8 mouse cellular contexts compared by ENCODE assay signal in genomic region chr4:86124374-86124773, GRCm38 (mm10).
DNase-seq lines count a peak whose midpoint lies in the region; ATAC-seq and TF ChIP-seq lines count a peak whose summit lies in the region.

No protein-coding gene starts in this region.

- no peaks in the 10 kb centered on the region for H3K36me3 ChIP-seq in forebrain, embryonic 14.5 days (ENCODE audit: control insufficient read depth, insufficient read depth, low read length)
- H3K36me3 ChIP-seq in forebrain, embryonic 10.5 days (replicated peaks) = no peaks in the 10 kb centered on the region
- H3K36me3 ChIP-seq in stomach, embryonic 15.5 days = no peaks in the 10 kb centered on the region
- H3K36me3 ChIP-seq in stomach, postnatal 0 days (ENCODE audit: control insufficient read depth, insufficient read depth, low read length) = no peaks in the 10 kb centered on the region
- no peaks in the 10 kb centered on the region for H3K36me3 ChIP-seq in intestine, embryonic 15.5 days
- H3K36me3 ChIP-seq in heart, adult 2 months (ENCODE audit: control insufficient read depth, insufficient read depth, low read length) = no peaks in the 10 kb centered on the region

- no peak overlapping the region for H3K4me2 ChIP-seq in forebrain, embryonic 14.5 days (ENCODE audit: low read length)
- no peak overlapping the region for H3K4me2 ChIP-seq in stomach, embryonic 15.5 days
- H3K4me2 ChIP-seq in stomach, postnatal 0 days (replicated peaks; ENCODE audit: low read depth) = no peak overlapping the region
- H3K4me2 ChIP-seq in intestine, embryonic 15.5 days (replicated peaks) = no peak overlapping the region

- no peak overlapping the region for H3K9ac ChIP-seq in forebrain, embryonic 14.5 days (ENCODE audit: low read length)
- H3K9ac ChIP-seq in stomach, embryonic 15.5 days = no peak overlapping the region
- H3K9ac ChIP-seq in stomach, postnatal 0 days (ENCODE audit: low read length) = no peak overlapping the region
- H3K9ac ChIP-seq in intestine, embryonic 15.5 days = no peak overlapping the region
- H3K9ac ChIP-seq in heart, adult 2 months (ENCODE audit: low read depth, low read length) = no peak overlapping the region

- TF ChIP-seq CTCF in stomach, postnatal 0 days (IDR thresholded peaks at IDR 0.05; ENCODE audit: low read depth) = no peak
- TF ChIP-seq CTCF in heart, adult 2 months (IDR thresholded peaks at IDR 0.05) = no peak

- H3K27ac ChIP-seq in forebrain, embryonic 14.5 days (ENCODE audit: low read depth, low read length) = no peak overlapping the region
- no peak overlapping the region for H3K27ac ChIP-seq in forebrain, embryonic 10.5 days
- H3K27ac ChIP-seq in stomach, embryonic 15.5 days = 0 out of 2 replicates have a peak overlapping the region, but pooled peaks have one; percentile 27
- H3K27ac ChIP-seq in stomach, postnatal 0 days (replicated peaks) = no peak overlapping the region
- no peak overlapping the region for H3K27ac ChIP-seq in intestine, embryonic 15.5 days
- no peak overlapping the region for H3K27ac ChIP-seq in heart, adult 2 months

- intact Hi-C loops in left cerebral cortex, postnatal 4 days (cut with DNase I) = no loop called here
- intact Hi-C loops in heart, adult 2 months (cut with DNase I) = no loop called here

- H3K79me2 ChIP-seq in heart, adult 2 months (replicated peaks; ENCODE audit: control insufficient read depth, insufficient read depth, low read length) = no peaks in the 10 kb centered on the region

- H3K9me3 ChIP-seq in forebrain, embryonic 14.5 days (replicated peaks; ENCODE audit: control insufficient read depth, low read length) = no peaks in the 10 kb centered on the region
- H3K9me3 ChIP-seq in forebrain, embryonic 10.5 days = no peaks in the 10 kb centered on the region
- no peaks in the 10 kb centered on the region for H3K9me3 ChIP-seq in stomach, embryonic 15.5 days
- H3K9me3 ChIP-seq in stomach, postnatal 0 days (ENCODE audit: control insufficient read depth, low read length) = no peaks in the 10 kb centered on the region
- H3K9me3 ChIP-seq in intestine, embryonic 15.5 days = no peaks in the 10 kb centered on the region

- peaks cover 3% of the 10 kb centered on the region; the same call in 1 of the 2 replicates for H3K4me1 ChIP-seq in forebrain, embryonic 14.5 days (ENCODE audit: control insufficient read depth, insufficient read depth, low read length)
- no peaks in the 10 kb centered on the region for H3K4me1 ChIP-seq in forebrain, embryonic 10.5 days
- peaks cover 4% of the 10 kb centered on the region; the same call in 1 of the 2 replicates for H3K4me1 ChIP-seq in stomach, embryonic 15.5 days
- no peaks in the 10 kb centered on the region for H3K4me1 ChIP-seq in stomach, postnatal 0 days (replicated peaks; ENCODE audit: control insufficient read depth, insufficient read depth)
- H3K4me1 ChIP-seq in intestine, embryonic 15.5 days (replicated peaks) = peaks cover 2% of the 10 kb centered on the region; the same call in 1 of the 2 replicates
- no peaks in the 10 kb centered on the region for H3K4me1 ChIP-seq in heart, adult 2 months (ENCODE audit: control insufficient read depth, insufficient read depth, low read length)

- peak; percentile 88 for DNase-seq in forebrain, embryonic 14.5 days (ENCODE audit: low spot score)
- DNase-seq in forebrain, embryonic 10.5 days (ENCODE audit: extremely low spot score, low spot score) = no peak
- DNase-seq in stomach, postnatal 0 days (ENCODE audit: low spot score) = no peak
- DNase-seq in left cerebral cortex, postnatal 4 days = peak; percentile 97
- DNase-seq in thymus, adult 18-20 months = no peak
- DNase-seq in heart, adult 2 months = no peak

- 58% methylated on average over 3 of the region's 3 CpGs for WGBS in forebrain, embryonic 14.5 days
- 69% methylated on average over 3 of the region's 3 CpGs for WGBS in forebrain, embryonic 10.5 days
- WGBS in stomach, embryonic 15.5 days = 36% methylated on average over 3 of the region's 3 CpGs
- WGBS in stomach, postnatal 0 days = 33% methylated on average over 3 of the region's 3 CpGs
- WGBS in intestine, embryonic 15.5 days = 42% methylated on average over 3 of the region's 3 CpGs
- WGBS in heart, adult 2 months = 48% methylated on average over 3 of the region's 3 CpGs

- peak; percentile 67; the same call in 1 of the 2 replicates for ATAC-seq in forebrain, embryonic 14.5 days
- no peak for ATAC-seq in stomach, embryonic 15.5 days (ENCODE audit: insufficient read depth, low FRiP score, low read depth)
- ATAC-seq in stomach, postnatal 0 days (ENCODE audit: low FRiP score, low TSS enrichment) = no peak
- ATAC-seq in intestine, embryonic 15.5 days = peak; percentile 31; the same call in 1 of the 2 replicates

- H3K27me3 ChIP-seq in forebrain, embryonic 14.5 days (replicated peaks; ENCODE audit: control insufficient read depth, insufficient read depth, low read length) = no peaks in the 10 kb centered on the region
- H3K27me3 ChIP-seq in forebrain, embryonic 10.5 days (ENCODE audit: poor library complexity, severe bottlenecking) = no peaks in the 10 kb centered on the region
- no peaks in the 10 kb centered on the region for H3K27me3 ChIP-seq in stomach, embryonic 15.5 days (replicated peaks)
- no peaks in the 10 kb centered on the region for H3K27me3 ChIP-seq in stomach, postnatal 0 days (ENCODE audit: control insufficient read depth, insufficient read depth, low read length)
- no peaks in the 10 kb centered on the region for H3K27me3 ChIP-seq in intestine, embryonic 15.5 days (replicated peaks)
- no peaks in the 10 kb centered on the region for H3K27me3 ChIP-seq in heart, adult 2 months (ENCODE audit: control insufficient read depth, insufficient read depth, low read length)

- no peak for TF ChIP-seq EP300 in stomach, postnatal 0 days (optimal IDR thresholded peaks at IDR 0.05)
- no peak for TF ChIP-seq EP300 in heart, adult 2 months (IDR thresholded peaks at IDR 0.05; ENCODE audit: insufficient read depth, low read depth, low read length)

- H3K4me3 ChIP-seq in forebrain, embryonic 14.5 days (ENCODE audit: low read depth, low read length) = no peak overlapping the region
- no peak overlapping the region for H3K4me3 ChIP-seq in forebrain, embryonic 10.5 days
- H3K4me3 ChIP-seq in stomach, embryonic 15.5 days (replicated peaks) = no peak overlapping the region
- no peak overlapping the region for H3K4me3 ChIP-seq in stomach, postnatal 0 days (ENCODE audit: low read depth, low read length)
- no peak overlapping the region for H3K4me3 ChIP-seq in intestine, embryonic 15.5 days (replicated peaks)
- no peak overlapping the region for H3K4me3 ChIP-seq in heart, adult 2 months

- TF ChIP-seq POLR2A in heart, adult 2 months (IDR thresholded peaks at IDR 0.05; ENCODE audit: insufficient read depth, low read depth, low read length) = no peak

Comparison
In these comparisons a context has a peak if more than half of its experiments do, and no peak if none do; other contexts are left out.
1. DNase-seq: peak in forebrain, embryonic 14.5 days (single experiment) and left cerebral cortex, postnatal 4 days (single experiment); none in forebrain, embryonic 10.5 days (single experiment), stomach, postnatal 0 days (single experiment), thymus, adult 18-20 months (0 of 2) and heart, adult 2 months (0 of 2).
2. ATAC-seq: peak in forebrain, embryonic 14.5 days (single experiment) and intestine, embryonic 15.5 days (single experiment); none in stomach, embryonic 15.5 days (single experiment) and stomach, postnatal 0 days (single experiment).